Mouse (Mus musculus): ENCODE data around the gene Vpreb2. TPM values are rescaled to one million over a fixed set of nuclear protein-coding genes. Genes with fewer than 3 reads are reported as not detected.
"Not testable (repeated sequence)": the region's sequence is repeated elsewhere in the genome, so short reads cannot be mapped to it uniquely, and the experiment has no call there.

Gene Vpreb2
- under 1 TPM in 1 of 2 experiments, not detected in 1; 0.99 TPM for total RNA-seq (2021)
- long read RNA-seq, experiment 1: 0 reads
- long read RNA-seq, experiment 2: 0 reads

- DNase-seq (ENCODE audit: low spot score in 2 of 2): no peak
Observed at GRCm38 (mm10) chr16:17980128-17980527, at the start of gene Vpreb2. Gene Vpreb2, plus strand, starts transcription at chr16:17980428.

- no peak for DNase-seq (ENCODE audit: low spot score in 2 of 2)
Observed at GRCm38 (mm10) chr16:17931906-17932460, 48.2 kb upstream of the Vpreb2 start.

- no peak for DNase-seq (ENCODE audit: low spot score in 2 of 2)
Observed at GRCm38 (mm10) chr16:17933594-17934444, 46.4 kb upstream of the Vpreb2 start.

GRCm38 (mm10) chr16:17934445-17934910 lies 45.8 kb upstream of the Vpreb2 start:
- DNase-seq (ENCODE audit: low spot score in 2 of 2): no peak

GRCm38 (mm10) chr16:17936776-17937175 lies 43.5 kb upstream of the Vpreb2 start:
- DNase-seq (ENCODE audit: low spot score in 2 of 2): no peak

- no peak for DNase-seq (ENCODE audit: low spot score in 2 of 2)
Observed at GRCm38 (mm10) chr16:17938187-17938586, 42.0 kb upstream of the Vpreb2 start.

- DNase-seq (ENCODE audit: low spot score in 2 of 2): no peak
Observed at GRCm38 (mm10) chr16:17938821-17939220, 41.4 kb upstream of the Vpreb2 start.

GRCm38 (mm10) chr16:17939255-17939751 lies 40.9 kb upstream of the Vpreb2 start:
- DNase-seq (ENCODE audit: low spot score in 2 of 2): no peak

GRCm38 (mm10) chr16:17943466-17943865 lies 36.8 kb upstream of the Vpreb2 start:
- no peak for DNase-seq (ENCODE audit: low spot score in 2 of 2)

- DNase-seq (ENCODE audit: low spot score in 2 of 2): no peak
Observed at GRCm38 (mm10) chr16:17945081-17945831, 35.0 kb upstream of the Vpreb2 start.

GRCm38 (mm10) chr16:17949421-17949877 lies 30.8 kb upstream of the Vpreb2 start:
- no peak for DNase-seq (ENCODE audit: low spot score in 2 of 2)

- DNase-seq (ENCODE audit: low spot score in 2 of 2): no peak
Observed at GRCm38 (mm10) chr16:17950068-17950467, 30.2 kb upstream of the Vpreb2 start.

- no peak for DNase-seq (ENCODE audit: low spot score in 2 of 2)
Observed at GRCm38 (mm10) chr16:17951618-17952017, 28.6 kb upstream of the Vpreb2 start.

- not testable (repeated sequence) for DNase-seq (ENCODE audit: low spot score in 2 of 2)
Observed at GRCm38 (mm10) chr16:17956052-17956638, 24.1 kb upstream of the Vpreb2 start.

- no peak for DNase-seq (ENCODE audit: low spot score in 2 of 2)
Observed at GRCm38 (mm10) chr16:17962091-17962490, 18.1 kb upstream of the Vpreb2 start.

GRCm38 (mm10) chr16:17971853-17972252 lies 8.4 kb upstream of the Vpreb2 start:
- DNase-seq (ENCODE audit: low spot score in 2 of 2): no peak

GRCm38 (mm10) chr16:17977840-17978239 lies 2.4 kb upstream of the Vpreb2 start:
- DNase-seq (ENCODE audit: low spot score in 2 of 2): not testable (repeated sequence)

- no peak for DNase-seq (ENCODE audit: low spot score in 2 of 2)
Observed at GRCm38 (mm10) chr16:17983201-17983600, 3.0 kb downstream of the Vpreb2 start.

GRCm38 (mm10) chr16:17984231-17984630 lies 4.0 kb downstream of the Vpreb2 start:
- no peak for DNase-seq (ENCODE audit: low spot score in 2 of 2)

GRCm38 (mm10) chr16:17985078-17985477 lies 4.8 kb downstream of the Vpreb2 start:
- no peak for DNase-seq (ENCODE audit: low spot score in 2 of 2)
